28 mouse cellular contexts compared by ENCODE assay signal in the genomic region with DNA sequence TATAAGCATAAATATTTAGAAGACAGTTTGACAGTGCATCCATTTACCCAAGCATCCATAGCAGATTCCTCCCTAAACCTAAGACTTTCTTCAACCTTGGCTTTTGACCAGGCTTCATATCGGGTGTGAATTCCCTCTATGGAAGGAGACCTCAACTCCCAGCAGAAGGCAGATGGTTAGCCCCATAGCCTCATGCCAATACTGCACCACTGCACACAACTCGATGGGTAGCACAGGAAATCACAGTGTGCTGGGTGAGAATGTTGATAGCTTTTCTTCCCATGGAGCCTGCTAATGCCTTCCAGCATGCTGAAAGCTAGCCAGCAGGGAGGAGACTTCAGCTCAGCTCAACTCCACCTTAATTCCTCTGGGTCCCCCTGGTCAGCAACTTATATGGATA. TPM values are rescaled to one million over a fixed set of nuclear protein-coding genes. Genes with fewer than 3 reads are reported as not detected.
"Had no signal": no experiment of that assay in that cellular context is flagged by ENCODE, and none has a peak within 500 bp of the region (broad histone marks: within the 10 kb centered on the region; RNA-seq: fewer than 3 reads in every experiment).

No protein-coding gene starts in this region.

- DNase-seq: gastrocnemius, postnatal 14 days; gastrocnemius, postnatal 36 days; heart, adult 11 months; heart, adult 2 months; heart, postnatal 14 days; heart, postnatal 36 days; kidney, adult 11 months; kidney, postnatal 14 days; layer of hippocampus, adult 9-11 months; layer of hippocampus, postnatal 36 days had no signal

- H3K4me3 ChIP-seq: heart, adult 2 months; heart, embryonic 13.5 days; heart, embryonic 15.5 days; hindbrain, embryonic 13.5 days; hindbrain, embryonic 15.5 days; kidney, embryonic 15.5 days; limb, embryonic 13.5 days; limb, embryonic 15.5 days; liver, embryonic 12.5 days had no signal

- H3K9ac ChIP-seq: heart, embryonic 13.5 days; heart, embryonic 15.5 days; hindbrain, embryonic 13.5 days; hindbrain, embryonic 15.5 days; kidney, embryonic 15.5 days; limb, embryonic 13.5 days; limb, embryonic 15.5 days; liver, embryonic 12.5 days; liver, embryonic 14.5 days had no signal

- H3K27me3 ChIP-seq: heart, embryonic 13.5 days; heart, embryonic 15.5 days; hindbrain, embryonic 13.5 days; hindbrain, embryonic 15.5 days; kidney, embryonic 15.5 days; limb, embryonic 13.5 days; limb, embryonic 15.5 days; liver, embryonic 12.5 days had no signal

- H3K27ac ChIP-seq: heart, adult 2 months; heart, embryonic 13.5 days; heart, embryonic 15.5 days; hindbrain, embryonic 13.5 days; hindbrain, embryonic 15.5 days; hindbrain, postnatal 0 days; kidney, embryonic 15.5 days; kidney, postnatal 0 days; limb, embryonic 13.5 days; limb, embryonic 15.5 days; liver, embryonic 12.5 days; liver, embryonic 14.5 days had no signal

- H3K4me1 ChIP-seq: heart, embryonic 13.5 days; heart, embryonic 15.5 days; hindbrain, embryonic 13.5 days; hindbrain, embryonic 15.5 days; kidney, embryonic 15.5 days; limb, embryonic 13.5 days; limb, embryonic 15.5 days; liver, embryonic 12.5 days had no signal

- H3K36me3 ChIP-seq: heart, embryonic 15.5 days; hindbrain, embryonic 13.5 days; hindbrain, embryonic 15.5 days; kidney, embryonic 15.5 days; limb, embryonic 13.5 days; limb, embryonic 15.5 days; liver, embryonic 12.5 days had no signal

- ATAC-seq: hindbrain, postnatal 0 days; intestine, embryonic 16.5 days; liver, embryonic 12.5 days had no signal

- H3K4me2 ChIP-seq: heart, embryonic 11.5 days; heart, embryonic 13.5 days; heart, embryonic 15.5 days; hindbrain, embryonic 13.5 days; hindbrain, embryonic 15.5 days; kidney, embryonic 15.5 days; limb, embryonic 13.5 days; limb, embryonic 15.5 days; liver, embryonic 12.5 days had no signal

- H3K9me3 ChIP-seq: heart, embryonic 13.5 days; heart, embryonic 15.5 days; hindbrain, embryonic 13.5 days; hindbrain, embryonic 15.5 days; kidney, embryonic 15.5 days; limb, embryonic 13.5 days; limb, embryonic 15.5 days; liver, embryonic 12.5 days had no signal

RNA-seq across cellular contexts. Expression of a gene that starts 8.9 kb away (rescaled TPM):
- total RNA-seq: hematopoietic stem cell, adult 5-6 weeks; layer of hippocampus, adult 18-20 months; left cerebral cortex, postnatal 36 days had no signal
- polyA plus RNA-seq: large intestine, adult 2 months; liver, adult 2 months had no signal
